Mouse (Mus musculus) hindbrain, embryonic 15.5 days (tissue): ENCODE results near the gene Iqgap3. TPM values are rescaled to one million over a fixed set of nuclear protein-coding genes. Genes with fewer than 3 reads are reported as not detected.

Experiments used
- ATAC-seq: fragments of 200-750 bp; cut with Nextera tagmentation; 2 replicates; pipeline ENCODE4 v1.8.0; 2017; ENCODE audit warnings: low read depth, moderate number of reproducible peaks, moderate TSS enrichment; ENCODE audit not compliant: low FRiP score
- H3K27ac ChIP-seq: fragments of 300-500 bp; sonication (generic); replicated peaks from 2 replicates; pipeline ENCODE4 v1.5.1; 2015; ENCODE audit warnings: mild to moderate bottlenecking, inconsistent platforms
- H3K27me3 ChIP-seq: fragments of 300-500 bp; sonication (generic); 2 replicates; pipeline ENCODE4 v1.6.1; 2015; ENCODE audit warnings: control low read depth, inconsistent platforms
- H3K36me3 ChIP-seq: fragments of 300-500 bp; sonication (generic); 2 replicates; pipeline ENCODE4 v1.6.1; 2015; ENCODE audit warnings: control low read depth, inconsistent platforms
- H3K4me1 ChIP-seq: fragments of 300-500 bp; sonication (generic); replicated peaks from 2 replicates; pipeline ENCODE4 v1.6.1; 2015; ENCODE audit warnings: control low read depth, inconsistent platforms
- H3K4me2 ChIP-seq: fragments of 300-500 bp; sonication (generic); 2 replicates; pipeline ENCODE4 v1.6.1; 2015; ENCODE audit warnings: moderate library complexity, mild to moderate bottlenecking, inconsistent platforms
- H3K4me3 ChIP-seq: fragments of 300-500 bp; sonication (generic); 2 replicates; pipeline ENCODE4 v1.5.1; 2015; ENCODE audit warnings: mild to moderate bottlenecking, inconsistent platforms
- H3K9ac ChIP-seq: fragments of 300-500 bp; sonication (generic); 2 replicates; pipeline ENCODE4 v1.6.1; 2015; ENCODE audit warnings: inconsistent platforms
- H3K9me3 ChIP-seq: fragments of 300-500 bp; sonication (generic); 2 replicates; pipeline ENCODE4 v1.6.1; 2016; ENCODE audit warnings: control low read depth, inconsistent platforms
- WGBS: fragments of 180-500 bp; shearing (Covaris S2); methylation state at CpG from one replicate; pipeline ENCODE4 v1.1.7; 2015; 5-methylcytosine and 5-hydroxymethylcytosine counted together
- polyA plus RNA-seq: library from polyadenylated mRNA; unstranded; fragments of >200 nt; fragmentation: Nextera tagmentation; extraction: Ambion mirVana; gene quantifications from 2 replicates; pipeline ENCODE4 v1.2.1, GENCODE M21; 2015

The Iqgap3 gene
- polyA plus RNA-seq, 1 experiment from 2014 or later = 3.4 TPM

DNA sequence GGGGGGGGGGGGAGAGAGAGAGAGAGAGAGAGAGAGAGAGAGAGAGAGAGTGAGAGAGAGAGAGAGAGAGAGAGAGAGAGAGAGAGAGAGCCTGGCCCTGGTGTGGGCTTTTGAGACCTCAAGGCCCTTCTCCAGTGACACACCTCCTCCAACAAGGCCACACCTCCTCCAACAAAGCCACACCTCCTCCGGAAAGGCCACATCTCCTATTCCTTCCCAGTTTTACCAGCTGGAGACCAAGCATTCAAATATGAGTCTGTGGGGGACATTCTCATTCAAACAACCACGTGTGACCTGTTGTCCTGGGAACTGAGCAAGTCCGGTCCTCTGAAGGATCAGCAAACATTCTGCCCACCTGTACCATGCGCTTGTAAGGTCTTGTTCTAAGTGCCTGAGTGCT is 47.2 kb downstream of the Iqgap3 start:
- Histone ChIP-seq H3K4me2 (no peak overlapping the region), H3K36me3 (no peaks in the 10 kb centered on the region), H3K4me1 (no peaks in the 10 kb centered on the region), H3K4me3 (no peak overlapping the region), H3K9me3 (no peaks in the 10 kb centered on the region), H3K9ac (no peak overlapping the region), H3K27ac (no peak overlapping the region), H3K27me3 (no peaks in the 10 kb centered on the region)
- no peak for ATAC-seq
- 57% methylated on average over 4 of the region's 4 CpGs for WGBS

DNA sequence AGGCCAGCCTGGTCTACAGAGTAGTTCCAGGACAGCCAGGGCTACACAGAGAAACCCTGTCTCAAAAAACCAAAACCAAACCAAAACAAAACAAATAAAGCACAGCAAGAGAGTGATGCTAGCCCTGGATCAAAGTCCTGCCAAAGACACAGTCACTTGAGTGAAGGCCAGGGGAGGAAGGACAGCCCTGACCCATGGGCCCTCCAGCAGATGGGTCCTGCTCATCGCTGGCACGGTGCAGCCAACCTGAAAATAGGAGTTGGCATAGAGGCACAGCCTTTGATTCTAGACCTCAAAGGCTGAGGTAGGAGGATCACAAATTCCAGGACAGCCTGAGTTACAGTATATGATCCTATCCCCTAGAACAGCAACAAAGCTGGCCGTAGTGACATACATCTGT is 49.3 kb downstream of the Iqgap3 start:
- H3K27ac ChIP-seq = no peak overlapping the region
- H3K27me3 ChIP-seq = no peaks in the 10 kb centered on the region
- no peak overlapping the region for H3K4me3 ChIP-seq
- ATAC-seq = no peak
- no peaks in the 10 kb centered on the region for H3K36me3 ChIP-seq
- no peaks in the 10 kb centered on the region for H3K4me1 ChIP-seq
- 97% methylated on average over 3 of the region's 3 CpGs for WGBS
- H3K9me3 ChIP-seq = no peaks in the 10 kb centered on the region
- no peak overlapping the region for H3K9ac ChIP-seq
- H3K4me2 ChIP-seq = no peak overlapping the region

DNA sequence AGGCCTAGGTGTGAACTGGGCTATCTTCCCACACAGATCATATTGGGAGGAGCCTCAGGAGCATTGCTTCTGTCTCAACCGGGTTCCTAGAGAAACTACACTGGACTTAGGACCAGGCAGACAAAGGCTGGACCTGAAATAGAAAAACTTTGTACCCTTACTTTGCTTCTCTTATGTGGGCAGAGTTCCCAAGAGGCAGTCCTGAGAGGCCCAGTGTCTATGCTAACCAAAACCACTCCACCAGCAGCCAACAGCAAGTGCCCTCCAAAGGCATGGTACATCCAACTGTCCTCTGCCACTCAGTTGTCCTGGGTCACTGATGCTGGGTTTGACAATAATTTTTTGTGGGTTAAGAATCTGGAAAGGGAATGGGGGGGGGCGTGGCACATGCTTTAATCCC is 50.7 kb downstream of the Iqgap3 start:
- no peaks in the 10 kb centered on the region for H3K27me3 ChIP-seq
- no peak overlapping the region for H3K27ac ChIP-seq
- no peaks in the 10 kb centered on the region for H3K36me3 ChIP-seq
- no peaks in the 10 kb centered on the region for H3K4me1 ChIP-seq
- no peaks in the 10 kb centered on the region for H3K9me3 ChIP-seq
- ATAC-seq = no peak
- H3K4me2 ChIP-seq = no peak overlapping the region
- 64% methylated on average over 2 of the region's 2 CpGs for WGBS
- H3K9ac ChIP-seq = no peak overlapping the region
- H3K4me3 ChIP-seq = no peak overlapping the region

DNA sequence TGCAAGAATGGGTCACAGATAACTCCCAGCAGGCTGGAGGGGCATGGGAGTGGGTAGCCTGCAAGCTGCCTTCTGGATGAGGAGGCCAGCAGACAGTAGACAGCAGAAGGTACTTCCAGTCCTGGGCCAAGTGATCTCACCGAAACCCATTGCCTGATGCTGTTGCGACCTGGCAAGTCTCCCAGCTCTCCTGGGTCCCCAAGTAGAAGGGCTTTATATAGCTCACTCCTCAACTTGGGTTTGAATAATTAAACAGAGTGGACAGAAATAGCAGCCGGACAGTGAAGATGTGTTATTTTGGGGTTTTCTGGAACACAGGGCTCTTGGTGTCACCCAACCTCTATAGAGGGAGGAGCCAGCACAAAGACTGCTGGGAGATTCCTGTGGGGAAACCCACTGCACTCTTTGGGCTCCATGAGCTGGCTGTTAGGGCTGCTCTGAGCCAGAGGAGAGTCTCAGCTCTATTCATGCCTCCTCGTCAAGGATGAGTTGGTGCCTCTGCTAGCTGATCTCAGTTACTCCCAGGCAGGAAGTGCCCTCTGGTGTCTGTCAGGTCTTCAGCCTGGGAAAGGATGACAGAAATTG is 51.5 kb downstream of the Iqgap3 start:
- no peak for ATAC-seq
- H3K4me1 ChIP-seq = peaks cover 4% of the 10 kb centered on the region; the same call in 1 of the 2 replicates
- 52% methylated on average over 4 of the region's 4 CpGs for WGBS
- no peak overlapping the region for H3K4me3 ChIP-seq
- H3K36me3 ChIP-seq = no peaks in the 10 kb centered on the region
- H3K4me2 ChIP-seq = no peak overlapping the region
- no peaks in the 10 kb centered on the region for H3K9me3 ChIP-seq
- no peaks in the 10 kb centered on the region for H3K27me3 ChIP-seq
- no peak overlapping the region for H3K27ac ChIP-seq
- H3K9ac ChIP-seq = no peak overlapping the region

DNA sequence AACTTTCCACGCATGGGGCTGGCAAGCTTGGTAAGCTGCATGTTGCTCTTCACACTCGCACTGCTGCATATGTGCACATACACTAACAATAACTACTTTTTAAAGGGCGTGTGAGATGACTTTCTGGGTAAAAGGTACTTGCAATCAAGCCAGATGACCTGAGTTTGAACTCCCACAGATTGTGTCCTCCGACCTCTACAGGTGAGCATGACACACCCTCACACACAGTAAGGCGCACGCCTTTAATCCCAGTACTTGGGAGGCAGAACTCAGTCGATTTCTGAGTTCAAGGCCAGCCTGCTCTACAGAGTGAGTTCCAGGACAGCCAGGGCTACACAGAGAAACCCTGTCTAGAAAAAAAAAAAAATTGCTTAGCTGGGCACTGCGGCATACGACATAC is 54.6 kb downstream of the Iqgap3 start:
- no peak for ATAC-seq

DNA sequence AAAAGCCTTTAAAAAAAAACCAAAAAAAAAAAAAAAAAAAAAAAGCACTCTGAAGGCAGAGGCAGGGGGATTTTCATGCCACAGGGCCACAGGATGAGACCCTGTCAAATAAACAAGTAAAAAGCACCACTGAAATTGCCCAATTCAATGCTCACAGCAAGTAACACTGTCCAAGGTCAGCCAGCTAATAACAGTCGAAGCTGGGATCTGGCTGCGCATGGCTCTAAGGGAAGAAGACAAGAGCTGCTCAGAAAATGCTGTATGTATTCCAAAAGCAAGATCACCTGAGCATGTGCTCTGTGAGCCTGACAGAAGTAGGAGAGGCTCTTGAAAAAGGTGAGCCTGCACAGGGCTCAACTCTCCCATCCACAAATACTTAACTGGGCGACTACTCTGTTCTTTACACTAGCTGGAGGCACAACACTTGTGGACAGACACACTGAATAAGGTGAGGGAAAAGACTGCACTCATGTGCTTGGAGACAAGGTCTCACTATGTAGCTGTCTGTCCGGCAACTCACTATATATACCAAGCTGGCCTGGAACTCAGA is 55.2 kb downstream of the Iqgap3 start:
- Histone ChIP-seq H3K4me2 (peak overlapping the region; percentile 97; the same call in 1 of the 2 replicates), H3K27ac (no peak overlapping the region), H3K4me3 (no peak overlapping the region), H3K36me3 (no peaks in the 10 kb centered on the region), H3K4me1 (peaks cover 28% of the 10 kb centered on the region), H3K27me3 (0 out of 2 replicates have a peak, but pooled peaks cover 8% of the 10 kb centered on the region), H3K9ac (no peak overlapping the region; the same call in 1 of the 2 replicates), H3K9me3 (no peaks in the 10 kb centered on the region)
- no peak for ATAC-seq
- WGBS = 88% methylated on average over 4 of the region's 4 CpGs

More for the DNA sequence above, 54.6 kb downstream of the Iqgap3 start:
- no peak overlapping the region for H3K9ac ChIP-seq
- WGBS = 87% methylated on average over 9 of the region's 9 CpGs
- no peaks in the 10 kb centered on the region for H3K9me3 ChIP-seq
- H3K27me3 ChIP-seq = 0 out of 2 replicates have a peak, but pooled peaks cover 8% of the 10 kb centered on the region
- H3K4me3 ChIP-seq = no peak overlapping the region
- no peak overlapping the region for H3K27ac ChIP-seq
- H3K4me1 ChIP-seq = peaks cover 24% of the 10 kb centered on the region
- no peak overlapping the region for H3K4me2 ChIP-seq
- H3K36me3 ChIP-seq = no peaks in the 10 kb centered on the region

DNA sequence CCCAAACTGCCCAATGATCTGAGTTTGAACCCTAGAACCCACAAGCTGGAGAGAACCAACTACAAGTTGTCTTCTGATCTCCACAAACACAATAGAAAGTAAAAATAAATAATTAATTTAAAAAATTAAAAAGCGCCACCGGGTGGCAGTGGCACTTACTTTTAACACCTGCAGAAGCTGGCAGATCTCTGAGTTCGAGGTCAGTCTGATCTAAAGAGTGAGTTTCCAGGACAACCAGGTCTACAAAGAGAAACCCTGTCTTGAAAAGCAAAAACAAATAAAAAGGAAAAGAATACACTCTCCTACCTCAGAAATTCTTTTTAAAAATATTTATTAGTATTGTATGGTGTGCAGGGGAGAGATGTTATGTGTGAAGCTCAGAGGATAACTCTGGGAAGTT is 56.0 kb downstream of the Iqgap3 start:
- 11% methylated on average over 3 of the region's 3 CpGs for WGBS
- Histone ChIP-seq H3K27me3 (0 out of 2 replicates have a peak, but pooled peaks cover 8% of the 10 kb centered on the region), H3K9ac (no peak overlapping the region; the same call in 1 of the 2 replicates)

DNA sequence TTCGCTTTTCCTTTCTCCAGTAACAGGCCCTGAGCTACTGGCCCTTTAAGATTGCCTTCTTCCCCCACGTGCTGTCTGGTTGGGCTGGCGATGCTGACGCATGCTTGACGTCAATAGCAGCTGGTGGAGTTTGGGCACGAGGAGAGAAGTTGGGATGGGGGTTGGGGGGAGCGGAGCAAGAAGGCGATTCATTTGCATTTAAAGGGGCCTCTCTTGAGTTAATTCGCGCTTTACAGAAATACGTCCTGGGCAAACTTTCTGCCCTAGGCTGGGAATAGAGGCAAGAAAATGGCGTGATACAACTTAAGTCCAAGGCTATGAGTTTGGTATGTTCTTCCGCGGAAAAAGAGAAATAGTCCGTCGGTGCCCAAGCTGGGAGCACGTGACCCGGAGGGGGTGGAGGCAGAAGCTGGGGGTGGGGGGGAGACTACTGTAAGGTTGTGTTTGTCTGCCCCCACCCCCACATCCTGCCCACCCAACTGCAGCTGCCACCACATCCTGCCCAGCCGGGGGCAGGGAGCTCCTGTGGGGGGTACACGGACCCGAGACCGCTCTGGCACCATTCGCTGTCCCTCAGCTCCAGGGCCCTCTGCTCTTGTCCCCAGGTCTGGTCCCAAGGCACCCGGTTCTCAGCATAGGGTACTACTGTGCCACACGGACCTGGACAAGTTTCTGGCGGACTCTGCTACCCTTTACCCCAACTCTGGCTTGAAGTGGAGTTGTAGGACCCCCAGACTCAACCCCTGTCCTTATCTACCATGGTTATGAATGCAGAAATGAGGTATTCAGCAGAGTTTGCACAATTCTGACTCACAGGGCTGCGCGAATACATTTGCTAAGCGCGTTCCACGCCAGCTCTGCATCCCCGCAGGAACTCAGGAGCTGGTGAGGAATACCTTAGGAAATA is 56.8 kb downstream of the Iqgap3 start:
- no peaks in the 10 kb centered on the region for H3K36me3 ChIP-seq

More for the DNA sequence above, 56.0 kb downstream of the Iqgap3 start:
- peak overlapping the region; percentile 99 for H3K27ac ChIP-seq
- H3K4me1 ChIP-seq = peaks cover 28% of the 10 kb centered on the region
- H3K4me2 ChIP-seq = peak overlapping the region; percentile 97
- no peak for ATAC-seq
- H3K4me3 ChIP-seq = peak overlapping the region; percentile 51
- H3K9me3 ChIP-seq = no peaks in the 10 kb centered on the region
- no peaks in the 10 kb centered on the region for H3K36me3 ChIP-seq

DNA sequence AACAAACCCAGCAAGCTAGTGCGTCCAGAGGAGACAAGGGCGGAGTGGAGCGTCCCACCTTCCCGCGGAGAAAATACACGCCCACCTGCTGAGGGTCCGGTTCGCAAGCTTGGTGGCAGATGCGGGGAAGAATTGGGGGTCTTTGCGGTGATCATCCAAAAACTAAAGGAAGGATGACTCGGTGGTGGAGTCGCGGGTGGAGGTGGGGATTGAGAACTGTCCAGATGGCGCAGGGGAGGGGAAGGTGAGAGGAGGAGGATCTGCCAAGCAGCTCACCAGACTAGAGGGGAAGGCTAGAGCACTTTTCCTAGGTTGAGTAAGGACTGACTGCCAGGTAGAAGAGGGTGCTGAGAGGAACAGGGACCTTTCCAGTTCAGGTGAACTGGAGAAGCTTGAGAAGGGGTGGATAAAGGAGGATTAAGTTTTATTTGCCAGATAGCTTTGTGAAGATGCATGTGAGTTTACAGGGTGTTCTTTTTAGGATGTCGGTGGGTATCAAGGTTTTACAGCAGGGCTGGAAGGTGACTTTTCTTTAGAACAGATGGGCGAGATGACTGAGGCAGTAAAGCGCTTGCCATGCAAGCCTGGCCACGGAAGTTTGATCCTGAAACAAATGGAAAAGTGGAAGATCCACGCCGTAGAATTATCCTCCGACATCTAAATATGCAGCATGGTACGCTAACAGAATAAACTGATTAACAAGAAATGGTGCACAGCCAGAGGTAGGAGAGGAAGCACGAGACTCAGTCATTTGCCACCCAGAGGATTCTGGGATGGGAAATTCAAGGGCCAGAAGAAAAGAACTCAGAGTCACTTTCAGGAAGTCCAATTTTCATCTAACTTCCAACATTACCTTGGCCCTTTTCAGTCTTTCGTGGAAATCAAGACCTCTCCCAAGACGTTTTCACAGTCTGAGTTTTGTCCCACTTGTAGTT is 57.7 kb downstream of the Iqgap3 start:
- Histone ChIP-seq H3K4me1 (peaks cover 44% of the 10 kb centered on the region), H3K4me2 (peak overlapping the region; percentile 97), H3K9ac (peak overlapping the region; percentile 52), H3K27ac (peak overlapping the region; percentile 99), H3K9me3 (no peaks in the 10 kb centered on the region), H3K36me3 (no peaks in the 10 kb centered on the region), H3K4me3 (peak overlapping the region; percentile 51), H3K27me3 (0 out of 2 replicates have a peak, but pooled peaks cover 8% of the 10 kb centered on the region)
- WGBS = 17% methylated on average over 25 of the region's 25 CpGs
- ATAC-seq = no peak

More for the DNA sequence above, 56.8 kb downstream of the Iqgap3 start:
- Histone ChIP-seq H3K27ac (peak overlapping the region; percentile 99), H3K9me3 (no peaks in the 10 kb centered on the region), H3K4me3 (peak overlapping the region; percentile 51), H3K9ac (peak overlapping the region; percentile 52), H3K27me3 (0 out of 2 replicates have a peak, but pooled peaks cover 8% of the 10 kb centered on the region), H3K4me2 (peak overlapping the region; percentile 97), H3K4me1 (peaks cover 35% of the 10 kb centered on the region)
- peak; percentile 73 for ATAC-seq
- under 1% methylated on average over 32 of the region's 32 CpGs for WGBS

DNA sequence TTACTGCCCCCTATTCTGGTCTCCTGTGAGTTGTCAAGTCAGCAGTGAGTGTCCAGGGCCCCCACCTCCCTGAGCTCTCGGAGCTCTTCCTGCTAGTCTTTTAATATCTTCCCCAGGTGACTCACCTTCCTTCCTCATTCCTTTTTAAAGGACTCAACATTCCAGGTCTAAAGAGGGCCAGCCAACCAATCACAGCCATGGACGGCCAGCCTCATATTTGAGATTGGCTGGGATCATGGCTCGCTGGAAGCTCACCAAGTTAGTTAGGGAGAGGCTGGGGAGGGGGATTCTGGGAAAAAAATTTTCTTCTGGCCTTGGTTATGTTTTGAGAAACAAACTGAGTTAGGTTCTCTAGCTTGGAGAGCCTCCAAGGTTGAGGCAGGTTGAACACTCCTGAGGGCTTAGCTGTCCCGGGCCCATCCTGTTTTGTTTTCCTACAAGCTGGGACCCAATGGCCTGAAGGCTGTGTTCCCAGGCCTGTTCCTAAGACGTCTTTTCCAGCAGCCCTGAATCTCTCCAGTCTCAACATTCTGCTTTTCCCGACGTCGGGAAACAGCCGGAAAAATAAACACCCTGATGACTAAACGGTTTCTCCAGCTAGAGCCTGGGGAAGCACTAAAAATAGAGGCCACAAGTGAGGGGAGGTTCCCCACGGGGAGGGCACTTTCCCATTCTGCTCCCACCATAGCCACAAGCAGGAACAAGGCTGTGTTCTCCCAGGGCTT is 58.6 kb downstream of the Iqgap3 start:
- Histone ChIP-seq H3K4me2 (peak overlapping the region; percentile 97), H3K9me3 (no peaks in the 10 kb centered on the region), H3K27ac (peak overlapping the region; percentile 99), H3K4me1 (peaks cover 52% of the 10 kb centered on the region), H3K27me3 (0 out of 2 replicates have a peak, but pooled peaks cover 8% of the 10 kb centered on the region), H3K36me3 (no peaks in the 10 kb centered on the region), H3K9ac (no peak overlapping the region), H3K4me3 (no peak overlapping the region)
- 33% methylated on average over 11 of the region's 11 CpGs for WGBS
- no peak for ATAC-seq
